Mouse (Mus musculus): Measurements from ENCODE around the gene Kcnmb2.

- TF ChIP-seq CTCF (IDR thresholded peaks at IDR 0.05; ENCODE audit: insufficient read depth, low read depth, low read length), result no peak
- TF ChIP-seq POLR2A (IDR thresholded peaks at IDR 0.05; ENCODE audit: insufficient read depth, low read depth, low read length), result no peak
Observed at GRCm38 (mm10) chr3:32236766-32237165, 334.5 kb downstream of the Kcnmb2 start.
